In the genomic region with DNA sequence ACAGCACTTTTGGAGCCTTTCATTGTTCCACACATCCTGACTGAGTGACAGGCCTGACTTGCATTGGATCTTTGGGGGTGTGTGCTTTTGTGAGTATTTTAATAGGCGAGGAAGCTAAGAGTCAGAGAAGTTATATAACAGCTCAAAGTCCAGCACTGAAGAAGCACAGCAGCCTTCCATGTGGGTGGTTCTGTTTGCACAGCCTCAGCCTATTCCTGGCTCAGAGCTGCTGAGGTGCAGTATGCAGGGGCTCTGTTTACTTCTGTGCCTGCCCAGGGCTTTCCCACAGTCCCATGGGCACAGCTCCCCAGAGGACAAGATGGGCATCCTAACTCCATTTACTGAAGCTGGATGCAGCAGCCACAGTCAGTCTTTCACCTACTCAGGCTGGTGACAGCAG, we compare ENCODE assay signal across 16 mouse cellular contexts. TPM values are rescaled to one million over a fixed set of nuclear protein-coding genes. Genes with fewer than 3 reads are reported as not detected.
DNase-seq lines count a peak whose midpoint lies in the region; ATAC-seq and TF ChIP-seq lines count a peak whose summit lies in the region.
"Had no signal": no experiment of that assay in that cellular context is flagged by ENCODE, and none has a peak within 500 bp of the region (broad histone marks: within the 10 kb centered on the region; RNA-seq: fewer than 3 reads in every experiment).

No protein-coding gene starts in this region.

- ATAC-seq in kidney, embryonic 15.5 days (replicated peaks; ENCODE audit: low FRiP score), result no peak
- ATAC-seq in liver, postnatal 0 days, result peak; percentile 29; the same call in 1 of the 2 replicates
- ATAC-seq in liver, embryonic 12.5 days, result no peak
- ATAC-seq in stomach, embryonic 16.5 days (ENCODE audit: insufficient read depth, low FRiP score), result peak; percentile 88; the same call in 1 of the 2 replicates
- no peak for ATAC-seq in midbrain, embryonic 13.5 days
- ATAC-seq: forebrain, embryonic 14.5 days; inflammation-experienced regulatory T-cells, adult 6 months had no signal

- H3K4me2 ChIP-seq in kidney, embryonic 15.5 days, result no peak overlapping the region
- no peak overlapping the region for H3K4me2 ChIP-seq in liver, postnatal 0 days (ENCODE audit: low read depth, low read length)
- no peak overlapping the region for H3K4me2 ChIP-seq in liver, embryonic 12.5 days
- H3K4me2 ChIP-seq in stomach, embryonic 16.5 days (ENCODE audit: low read depth, low read length), result no peak overlapping the region
- H3K4me2 ChIP-seq in midbrain, embryonic 13.5 days (replicated peaks), result no peak overlapping the region
- H3K4me2 ChIP-seq: liver, embryonic 15.5 days had no signal

- TF ChIP-seq CTCF in liver, postnatal 0 days (IDR thresholded peaks at IDR 0.05; ENCODE audit: low read depth), result no peak

- 92% methylated on average over 1 of the region's 1 CpGs for WGBS in kidney, embryonic 15.5 days
- 65% methylated on average over 1 of the region's 1 CpGs for WGBS in liver, postnatal 0 days (ENCODE audit: insufficient replicate concordance)
- 67% methylated on average over 1 of the region's 1 CpGs for WGBS in liver, embryonic 12.5 days (ENCODE audit: insufficient replicate concordance)
- 69% methylated on average over 1 of the region's 1 CpGs for WGBS in stomach, embryonic 16.5 days
- 85% methylated on average over 1 of the region's 1 CpGs for WGBS in midbrain, embryonic 13.5 days

- no peak overlapping the region for H3K4me3 ChIP-seq in kidney, embryonic 15.5 days (replicated peaks)
- no peak overlapping the region for H3K4me3 ChIP-seq in liver, postnatal 0 days (ENCODE audit: low read depth, low read length)
- no peak overlapping the region for H3K4me3 ChIP-seq in liver, embryonic 12.5 days
- no peak overlapping the region for H3K4me3 ChIP-seq in stomach, embryonic 16.5 days (replicated peaks; ENCODE audit: low read length)
- no peak overlapping the region for H3K4me3 ChIP-seq in midbrain, embryonic 13.5 days (replicated peaks)
- H3K4me3 ChIP-seq: liver, embryonic 15.5 days had no signal

- peak; percentile 76 for DNase-seq in kidney, adult 11 months
- DNase-seq in liver, postnatal 0 days, result no peak
- peak; percentile 55 to 82 for DNase-seq in kidney, postnatal 36 days
- DNase-seq in gastrocnemius, postnatal 14 days, result no peak
- DNase-seq: cerebellum, postnatal 10 days; heart, adult 11 months; heart, postnatal 10 days; thymus, postnatal 36 days had no signal

- no peaks in the 10 kb centered on the region for H3K4me1 ChIP-seq in kidney, embryonic 15.5 days
- no peaks in the 10 kb centered on the region for H3K4me1 ChIP-seq in liver, postnatal 0 days (ENCODE audit: insufficient read depth)
- H3K4me1 ChIP-seq in liver, embryonic 12.5 days, result no peaks in the 10 kb centered on the region
- no peaks in the 10 kb centered on the region for H3K4me1 ChIP-seq in stomach, embryonic 16.5 days (ENCODE audit: control insufficient read depth, insufficient read depth, low read length)
- no peaks in the 10 kb centered on the region for H3K4me1 ChIP-seq in midbrain, embryonic 13.5 days (replicated peaks)
- H3K4me1 ChIP-seq: liver, embryonic 15.5 days had no signal

- no peak overlapping the region for H3K9ac ChIP-seq in kidney, embryonic 15.5 days
- H3K9ac ChIP-seq in liver, postnatal 0 days (replicated peaks), result no peak overlapping the region
- H3K9ac ChIP-seq in liver, embryonic 12.5 days, result no peak overlapping the region
- H3K9ac ChIP-seq in stomach, embryonic 16.5 days (ENCODE audit: low read length), result no peak overlapping the region
- no peak overlapping the region for H3K9ac ChIP-seq in midbrain, embryonic 13.5 days (replicated peaks)
- H3K9ac ChIP-seq: liver, embryonic 15.5 days had no signal

- H3K27ac ChIP-seq in kidney, embryonic 15.5 days, result no peak overlapping the region
- H3K27ac ChIP-seq in liver, postnatal 0 days (ENCODE audit: low read depth), result no peak overlapping the region
- H3K27ac ChIP-seq in liver, embryonic 12.5 days, result no peak overlapping the region
- no peak overlapping the region for H3K27ac ChIP-seq in stomach, embryonic 16.5 days (ENCODE audit: low read length)
- H3K27ac ChIP-seq in midbrain, embryonic 13.5 days, result no peak overlapping the region
- H3K27ac ChIP-seq: liver, embryonic 15.5 days had no signal

- no peaks in the 10 kb centered on the region for H3K9me3 ChIP-seq in kidney, embryonic 15.5 days (replicated peaks)
- no peaks in the 10 kb centered on the region for H3K9me3 ChIP-seq in liver, postnatal 0 days (ENCODE audit: low read length)
- H3K9me3 ChIP-seq in liver, embryonic 12.5 days (replicated peaks), result no peaks in the 10 kb centered on the region
- H3K9me3 ChIP-seq in stomach, embryonic 16.5 days (replicated peaks; ENCODE audit: control insufficient read depth, low read length), result no peaks in the 10 kb centered on the region
- H3K9me3 ChIP-seq in midbrain, embryonic 13.5 days, result no peaks in the 10 kb centered on the region
- H3K9me3 ChIP-seq: G1E; liver, embryonic 15.5 days had no signal

- peaks cover 40% of the 10 kb centered on the region for H3K36me3 ChIP-seq in kidney, embryonic 15.5 days
- peaks cover 10% of the 10 kb centered on the region for H3K36me3 ChIP-seq in liver, postnatal 0 days (replicated peaks; ENCODE audit: insufficient read depth, low read length)
- H3K36me3 ChIP-seq in liver, embryonic 12.5 days, result peaks cover 25% of the 10 kb centered on the region
- H3K36me3 ChIP-seq in stomach, embryonic 16.5 days (ENCODE audit: control insufficient read depth, insufficient read depth, low read length), result peaks cover 4% of the 10 kb centered on the region; the same call in 1 of the 2 replicates
- H3K36me3 ChIP-seq in midbrain, embryonic 13.5 days, result peaks cover 37% of the 10 kb centered on the region

- no peaks in the 10 kb centered on the region for H3K27me3 ChIP-seq in kidney, embryonic 15.5 days
- H3K27me3 ChIP-seq in liver, postnatal 0 days (ENCODE audit: insufficient read depth, low read length), result no peaks in the 10 kb centered on the region
- H3K27me3 ChIP-seq in liver, embryonic 12.5 days (replicated peaks), result no peaks in the 10 kb centered on the region
- no peaks in the 10 kb centered on the region for H3K27me3 ChIP-seq in stomach, embryonic 16.5 days (ENCODE audit: control insufficient read depth, insufficient read depth, low read length)
- H3K27me3 ChIP-seq in midbrain, embryonic 13.5 days, result no peaks in the 10 kb centered on the region
- H3K27me3 ChIP-seq: liver, embryonic 15.5 days had no signal

- intact Hi-C loops in gastrocnemius, postnatal 14 days (cut with DNase I; ENCODE audit: low total_unique reads), result no loop called here

- TF ChIP-seq EP300 in liver, postnatal 0 days (IDR thresholded peaks at IDR 0.05; ENCODE audit: low read depth), result no peak

RNA-seq across cellular contexts. Expression of gene Nsg1, which starts 42.7 kb away (rescaled TPM):
- polyA plus RNA-seq in kidney, embryonic 15.5 days (2015; fragmentation: Nextera tagmentation; extraction: Ambion mirVana), result 69.8 and 77.3 TPM in 2 replicates
- polyA plus RNA-seq in liver, postnatal 0 days (2015; fragmentation: Nextera tagmentation; extraction: Ambion mirVana), result 1.3 and 1.7 TPM in 2 replicates
- polyA plus RNA-seq in liver, embryonic 12.5 days (2016; fragmentation: Nextera tagmentation; extraction: Ambion mirVana), result 7.4 and 8.4 TPM in 2 replicates
- polyA plus RNA-seq in stomach, embryonic 16.5 days (2015; fragmentation: Nextera tagmentation; extraction: Ambion mirVana), result 52.2 and 57.5 TPM in 2 replicates
- 870 and 950 TPM in 2 replicates for polyA plus RNA-seq in midbrain, embryonic 13.5 days (2015; fragmentation: Nextera tagmentation; extraction: Ambion mirVana)
- 1 to 10 TPM; 6.9 to 8.3 TPM for total RNA-seq in gastrocnemius, postnatal 14 days (2021)
- polyA plus RNA-seq: G1E had no signal

Comparison
In these comparisons a context has a peak if more than half of its experiments do, and no peak if none do; other contexts are left out.
1. ATAC-seq: peak in liver, postnatal 0 days (single experiment) and stomach, embryonic 16.5 days (single experiment); none in kidney, embryonic 15.5 days (single experiment), liver, embryonic 12.5 days (single experiment) and midbrain, embryonic 13.5 days (single experiment).
2. DNase-seq: peak in kidney, adult 11 months (single experiment) and kidney, postnatal 36 days (2 of 2); none in liver, postnatal 0 days (single experiment) and gastrocnemius, postnatal 14 days (single experiment).
3. RNA of gene Nsg1, which starts 42.7 kb away (polyA plus RNA-seq): 870 to 950 TPM in midbrain, embryonic 13.5 days; 69.8 to 77.3 TPM in kidney, embryonic 15.5 days, 52.2 to 57.5 TPM in stomach, embryonic 16.5 days, 7.4 to 8.4 TPM in liver, embryonic 12.5 days and 1.3 to 1.7 TPM in liver, postnatal 0 days; every median in the first group is over 10 times any median in the second.